Mouse (Mus musculus): ENCODE measurements around the gene Nfatc2.

DNA sequence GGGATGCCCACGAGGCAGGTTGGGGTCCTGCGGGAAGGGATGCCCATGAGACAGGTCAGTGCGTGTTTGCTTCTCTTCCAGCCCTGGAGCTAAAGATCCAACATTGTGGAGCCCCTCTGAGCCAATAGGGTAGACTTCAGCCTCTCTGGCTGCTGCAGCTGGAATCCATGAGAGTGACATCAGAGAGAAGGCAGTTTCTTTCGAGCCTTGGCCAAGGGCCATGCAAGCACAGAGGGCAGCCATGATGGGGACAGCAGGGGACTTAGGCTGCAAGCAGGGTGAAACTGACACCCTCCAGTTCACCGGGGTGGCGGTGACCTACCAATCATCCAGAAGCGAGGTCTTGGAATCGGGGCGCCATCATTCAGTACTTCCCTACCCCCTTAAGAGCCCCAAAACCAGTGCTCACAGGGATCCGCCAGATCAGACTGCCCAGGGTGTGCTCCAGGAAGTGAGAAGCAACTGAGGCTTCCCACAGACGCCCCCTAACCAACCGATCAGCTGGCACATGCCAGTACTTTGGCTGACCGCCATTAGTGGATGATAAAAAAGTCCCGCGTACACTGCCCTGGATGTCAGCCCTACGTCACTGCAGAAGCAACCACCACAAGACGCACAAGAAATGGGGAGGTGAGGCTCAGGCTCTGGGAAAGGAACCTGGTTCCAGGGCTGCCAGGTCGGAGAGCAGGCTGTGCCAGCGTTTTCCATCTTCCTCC, 35.8 kb downstream of the Nfatc2 start:
- no peak for TF ChIP-seq EP300 (IDR thresholded peaks at IDR 0.05; ENCODE audit: low read depth)
- no peak for TF ChIP-seq CTCF (IDR thresholded peaks at IDR 0.05; ENCODE audit: low read depth)

Data from heart, postnatal 0 days (tissue).